Mouse (Mus musculus): ENCODE data around the gene Faap20.

Faap20 gene

DNA sequence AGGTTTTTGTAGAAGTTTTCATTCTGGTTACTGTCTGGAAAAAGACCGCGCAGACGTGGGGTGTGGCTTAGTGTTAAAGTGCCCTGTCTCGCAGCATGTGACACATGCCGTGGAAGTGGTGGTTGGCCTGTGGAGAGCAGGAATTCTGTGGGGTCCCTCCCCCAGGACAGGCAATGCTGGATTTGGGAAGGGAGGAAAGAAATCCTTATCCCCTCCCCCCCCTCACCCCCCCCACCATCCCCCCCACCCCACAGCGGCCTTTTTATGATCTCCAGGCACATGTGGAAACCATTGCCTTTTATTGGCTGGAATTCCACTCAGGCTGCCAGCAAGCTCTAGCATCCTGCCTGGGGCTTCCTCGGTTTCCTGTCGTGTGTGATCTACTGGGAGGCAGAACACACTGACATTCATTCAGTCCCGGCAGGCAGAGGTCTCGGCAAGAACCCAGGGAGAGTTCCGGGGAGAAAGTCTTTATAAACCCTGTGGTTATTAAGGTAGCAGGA lies 33.5 kb downstream of the Faap20 start:
- Histone ChIP-seq H3K27me3 (ENCODE audit: control insufficient read depth, insufficient read depth, low read length, poor library complexity, severe bottlenecking) (no peaks in the 10 kb centered on the region), H3K36me3 (ENCODE audit: control insufficient read depth, insufficient read depth, low read length, poor library complexity, severe bottlenecking) (no peaks in the 10 kb centered on the region)
- DNase-seq (ENCODE audit: low read depth, low spot score): no peak

DNA sequence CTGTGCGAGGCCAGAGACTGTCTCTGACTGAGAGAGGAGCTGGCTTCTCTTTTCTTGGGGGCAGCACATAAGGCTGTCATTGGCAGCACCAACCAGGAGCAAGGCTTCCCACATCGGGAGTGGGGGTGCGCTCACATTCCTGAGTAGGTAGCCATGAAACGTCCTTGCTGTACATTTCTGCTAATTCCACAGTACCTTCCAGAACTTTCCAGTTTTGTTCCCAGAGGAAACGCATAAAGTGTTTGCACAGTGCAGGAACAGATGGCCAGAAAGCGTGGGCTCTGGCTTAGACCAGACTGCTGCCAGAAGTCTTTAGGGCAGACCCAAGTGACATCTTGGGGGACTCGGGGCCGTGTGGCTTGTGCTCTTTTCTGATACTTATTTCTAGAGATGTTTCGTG lies 34.0 kb downstream of the Faap20 start:
- DNase-seq (ENCODE audit: low read depth, low spot score): no peak
- no peaks in the 10 kb centered on the region for H3K27me3 ChIP-seq (ENCODE audit: control insufficient read depth, insufficient read depth, low read length, poor library complexity, severe bottlenecking)
- H3K36me3 ChIP-seq (ENCODE audit: control insufficient read depth, insufficient read depth, low read length, poor library complexity, severe bottlenecking): no peaks in the 10 kb centered on the region

DNA sequence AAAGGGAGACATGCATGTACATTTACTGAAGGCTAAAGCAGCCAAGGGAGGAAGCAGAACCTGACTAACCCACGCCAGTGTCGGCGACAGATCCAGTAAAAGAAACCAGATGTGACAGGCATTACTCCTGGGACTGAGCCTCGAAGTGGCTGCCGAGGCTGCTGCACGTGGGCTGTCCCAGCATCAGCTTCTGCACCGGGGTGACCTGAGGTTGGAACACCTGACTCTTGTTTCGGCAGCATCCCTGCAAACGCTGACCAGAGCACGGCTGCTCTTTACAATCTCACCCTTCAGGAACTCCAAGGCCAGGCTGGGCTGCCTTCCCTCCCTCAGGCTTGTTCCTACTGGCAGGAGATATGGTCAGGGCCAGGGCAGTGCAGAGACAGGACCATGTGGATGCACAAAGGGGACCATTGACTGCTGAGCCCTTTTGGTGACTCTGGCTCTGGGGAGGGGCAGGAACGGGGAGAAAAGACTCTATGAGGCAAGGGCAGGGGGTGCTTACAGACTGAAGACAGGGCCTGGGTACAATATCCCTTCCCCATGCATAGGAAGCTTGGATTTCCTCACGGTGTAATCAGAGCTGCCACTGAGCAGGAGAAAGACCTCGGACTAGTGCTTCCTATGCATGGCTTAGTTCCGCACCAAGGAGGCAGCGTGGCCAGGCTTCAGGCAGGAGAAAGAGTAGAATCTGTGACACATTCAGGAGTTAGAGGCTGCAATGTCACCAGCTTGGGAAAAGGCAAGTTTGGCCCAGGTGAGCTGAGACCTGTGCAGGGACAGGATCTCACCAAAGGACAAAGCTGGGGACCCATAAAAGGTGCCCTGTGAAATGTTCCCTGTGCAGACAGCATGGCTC lies 35.1 kb downstream of the Faap20 start:
- DNase-seq (ENCODE audit: low read depth, low spot score): no peak
- Histone ChIP-seq H3K27me3 (ENCODE audit: control insufficient read depth, insufficient read depth, low read length, poor library complexity, severe bottlenecking) (no peaks in the 10 kb centered on the region), H3K36me3 (ENCODE audit: control insufficient read depth, insufficient read depth, low read length, poor library complexity, severe bottlenecking) (no peaks in the 10 kb centered on the region)

DNA sequence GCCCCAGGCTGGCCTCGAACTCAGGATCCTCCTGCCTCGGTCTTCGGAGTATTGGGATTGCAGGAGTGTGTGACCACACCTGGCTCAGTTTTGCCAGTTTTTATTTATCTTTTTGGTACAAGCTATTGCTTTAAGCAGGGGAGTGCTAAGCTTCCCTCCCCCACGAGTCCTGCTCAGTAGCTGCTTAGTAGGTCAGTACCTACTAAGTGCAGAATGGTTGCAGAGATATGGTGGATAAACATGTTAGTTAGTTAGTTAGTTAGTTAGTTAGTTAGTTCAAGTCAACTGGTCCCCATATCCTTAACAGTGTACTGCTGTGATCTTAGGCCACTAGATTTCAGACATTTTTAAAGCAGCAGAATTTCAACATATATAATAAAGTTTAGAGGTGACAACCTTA lies 36.5 kb downstream of the Faap20 start:
- H3K27me3 ChIP-seq (ENCODE audit: control insufficient read depth, insufficient read depth, low read length, poor library complexity, severe bottlenecking): no peaks in the 10 kb centered on the region
- no peak for DNase-seq (ENCODE audit: low read depth, low spot score)
- no peaks in the 10 kb centered on the region for H3K36me3 ChIP-seq (ENCODE audit: control insufficient read depth, insufficient read depth, low read length, poor library complexity, severe bottlenecking)

DNA sequence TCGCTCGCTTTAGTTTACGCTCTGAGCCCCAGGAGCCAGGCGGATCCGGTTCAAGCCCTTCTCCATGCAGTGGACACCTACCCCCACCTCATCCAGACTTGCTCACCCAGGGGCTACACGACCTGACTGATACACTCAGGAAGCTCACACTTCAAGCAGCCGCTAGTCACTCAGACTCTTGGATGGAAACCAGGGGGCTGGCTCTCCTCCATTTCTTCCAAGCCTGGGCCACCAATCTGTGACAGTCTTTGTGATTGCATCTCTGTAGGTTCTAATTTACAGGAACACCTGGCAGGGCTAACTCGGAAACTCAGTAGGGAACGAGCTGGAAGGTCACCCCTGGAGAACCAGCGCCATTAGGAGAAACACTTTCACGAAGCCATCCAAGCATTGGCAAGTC lies 38.1 kb downstream of the Faap20 start:
- Histone ChIP-seq H3K27me3 (ENCODE audit: control insufficient read depth, insufficient read depth, low read length, poor library complexity, severe bottlenecking) (no peaks in the 10 kb centered on the region), H3K36me3 (ENCODE audit: control insufficient read depth, insufficient read depth, low read length, poor library complexity, severe bottlenecking) (no peaks in the 10 kb centered on the region)
- no peak for DNase-seq (ENCODE audit: low read depth, low spot score)

DNA sequence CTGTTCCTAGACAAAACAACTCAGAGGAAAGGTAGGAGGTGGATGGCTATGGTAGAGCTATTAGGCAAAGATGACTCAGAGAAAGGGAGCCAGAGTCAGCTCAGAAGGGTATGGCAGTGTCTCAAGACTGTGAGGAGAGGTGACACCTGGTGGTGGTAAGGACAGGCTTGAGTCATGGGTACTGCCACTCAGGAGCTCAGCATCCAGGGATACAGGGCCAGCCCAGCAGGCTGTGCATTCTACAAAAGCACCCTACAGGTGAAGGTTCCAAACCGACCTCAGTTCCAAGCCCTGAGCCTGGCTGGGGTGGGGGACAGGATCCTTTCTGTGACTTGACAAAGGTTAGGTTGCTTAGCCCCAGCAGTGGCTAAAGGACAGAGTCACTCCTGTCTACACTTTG lies 39.0 kb downstream of the Faap20 start:
- Histone ChIP-seq H3K27me3 (ENCODE audit: control insufficient read depth, insufficient read depth, low read length, poor library complexity, severe bottlenecking) (no peaks in the 10 kb centered on the region), H3K36me3 (ENCODE audit: control insufficient read depth, insufficient read depth, low read length, poor library complexity, severe bottlenecking) (no peaks in the 10 kb centered on the region)
- peak; percentile 26 for DNase-seq (ENCODE audit: low read depth, low spot score)

DNA sequence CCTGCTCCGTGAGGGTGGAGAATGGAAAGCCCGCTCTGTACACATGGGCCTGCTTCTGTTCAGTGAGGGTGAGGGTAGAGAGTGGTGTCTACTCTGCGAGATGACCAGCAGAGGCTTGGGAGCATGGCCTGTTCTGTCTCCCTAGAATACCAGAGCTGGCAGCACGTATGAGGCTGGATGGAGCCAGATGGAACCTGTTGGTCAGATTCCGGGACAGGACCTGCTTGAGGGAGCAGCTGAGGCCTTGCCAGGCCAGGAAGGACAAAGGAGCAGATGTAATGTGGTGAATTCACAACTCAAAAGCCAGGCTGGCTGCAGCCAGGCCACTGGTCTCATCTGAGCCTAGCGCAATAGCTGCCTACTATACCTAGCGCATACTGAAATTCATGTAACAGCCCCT lies 40.4 kb downstream of the Faap20 start:
- H3K27me3 ChIP-seq (ENCODE audit: control insufficient read depth, insufficient read depth, low read length, poor library complexity, severe bottlenecking): no peaks in the 10 kb centered on the region
- H3K36me3 ChIP-seq (ENCODE audit: control insufficient read depth, insufficient read depth, low read length, poor library complexity, severe bottlenecking): no peaks in the 10 kb centered on the region
- DNase-seq (ENCODE audit: low read depth, low spot score): no peak

DNA sequence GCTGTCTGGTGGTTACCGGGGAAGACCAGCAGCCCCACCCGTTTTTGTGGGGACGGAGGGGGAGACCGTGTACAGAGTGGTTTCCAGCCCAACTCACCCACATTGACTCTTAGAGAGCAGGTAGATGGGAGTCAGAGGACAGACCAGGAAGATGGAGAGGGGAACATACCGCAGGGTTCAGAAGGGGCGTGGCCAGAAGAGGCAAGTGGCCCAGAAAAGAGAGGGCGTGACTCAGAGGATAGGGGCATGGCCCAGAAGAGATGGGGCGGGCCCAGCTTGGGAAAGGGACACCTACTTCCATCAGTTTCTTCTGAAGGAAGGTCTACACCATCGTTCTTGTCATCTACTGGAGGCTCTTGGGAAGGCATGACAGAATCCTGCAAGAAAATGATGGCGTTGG lies 43.3 kb downstream of the Faap20 start:
- no peak for DNase-seq (ENCODE audit: low read depth, low spot score)
- H3K36me3 ChIP-seq (ENCODE audit: control insufficient read depth, insufficient read depth, low read length, poor library complexity, severe bottlenecking): no peaks in the 10 kb centered on the region
- no peaks in the 10 kb centered on the region for H3K27me3 ChIP-seq (ENCODE audit: control insufficient read depth, insufficient read depth, low read length, poor library complexity, severe bottlenecking)

DNA sequence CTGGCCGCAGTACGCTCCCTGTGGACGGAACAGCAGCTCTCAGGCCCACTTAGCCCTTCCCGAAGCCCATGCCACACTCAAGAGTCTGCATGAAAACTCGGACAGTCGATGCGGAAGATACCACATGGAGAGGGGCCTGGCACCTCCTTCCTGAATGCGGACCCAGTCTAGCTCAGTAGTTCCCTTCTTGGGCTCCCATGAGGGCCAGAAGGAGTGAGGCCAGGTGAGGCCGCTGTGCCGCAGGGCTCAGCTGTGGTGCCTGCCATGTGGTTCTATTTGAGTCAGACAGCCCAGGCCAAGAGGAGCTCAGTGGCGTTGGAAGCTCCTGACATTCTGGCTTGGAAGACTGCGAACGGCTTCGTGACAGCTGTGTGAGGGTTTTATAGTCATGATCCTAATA lies 44.8 kb downstream of the Faap20 start:
- Histone ChIP-seq H3K27me3 (ENCODE audit: control insufficient read depth, insufficient read depth, low read length, poor library complexity, severe bottlenecking) (no peaks in the 10 kb centered on the region), H3K36me3 (ENCODE audit: control insufficient read depth, insufficient read depth, low read length, poor library complexity, severe bottlenecking) (no peaks in the 10 kb centered on the region)
- no peak for DNase-seq (ENCODE audit: low read depth, low spot score)

DNA sequence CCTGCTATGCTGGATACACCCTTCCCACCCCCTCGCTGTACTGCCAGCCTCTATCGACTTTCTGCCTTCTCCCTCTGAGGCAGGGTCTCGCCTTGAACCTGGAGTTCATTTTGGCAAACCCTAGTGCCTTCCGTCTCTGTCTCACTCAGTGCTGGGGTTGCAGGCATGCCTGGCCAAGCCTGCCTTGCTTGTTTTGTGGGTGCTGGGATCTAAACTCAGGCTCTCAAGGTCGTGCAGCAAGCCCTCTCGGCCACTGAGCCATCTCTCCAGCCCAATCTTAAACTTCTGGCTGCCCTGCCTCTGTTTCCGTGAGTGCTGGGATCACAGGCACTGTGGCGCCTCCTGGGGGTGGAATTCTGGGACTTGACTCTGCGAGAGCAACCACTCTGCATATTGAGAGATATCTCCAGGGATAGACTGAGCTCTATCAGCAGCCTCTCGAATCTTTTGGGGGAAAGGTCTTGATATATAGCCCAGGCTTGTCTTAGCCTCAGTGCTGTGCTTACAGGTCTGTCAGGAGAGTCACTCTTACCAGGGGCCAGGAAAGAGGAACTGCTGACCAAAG lies 45.5 kb downstream of the Faap20 start:
- H3K36me3 ChIP-seq (ENCODE audit: control insufficient read depth, insufficient read depth, low read length, poor library complexity, severe bottlenecking): no peaks in the 10 kb centered on the region
- H3K27me3 ChIP-seq (ENCODE audit: control insufficient read depth, insufficient read depth, low read length, poor library complexity, severe bottlenecking): no peaks in the 10 kb centered on the region
- DNase-seq (ENCODE audit: low read depth, low spot score): no peak

DNA sequence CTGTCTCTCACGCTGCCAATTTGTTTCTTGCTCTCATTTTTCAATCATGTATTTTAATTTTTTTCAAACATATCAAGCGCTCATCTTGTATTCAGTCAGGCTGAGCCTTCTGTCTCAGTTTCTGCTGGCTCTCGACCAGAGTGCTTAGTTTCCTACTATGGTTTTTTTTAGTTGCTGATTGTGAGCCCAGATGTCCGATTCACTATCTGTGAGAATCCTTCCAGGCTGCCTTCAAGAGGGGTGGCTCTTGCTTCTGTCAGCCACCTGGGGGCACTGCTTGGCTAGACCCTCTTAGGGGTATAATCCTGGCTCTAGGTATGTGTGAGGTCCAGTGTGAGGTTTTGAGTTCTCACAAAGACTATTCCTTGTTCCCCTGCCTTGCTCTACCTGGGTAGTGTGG lies 46.4 kb downstream of the Faap20 start:
- Histone ChIP-seq H3K27me3 (ENCODE audit: control insufficient read depth, insufficient read depth, low read length, poor library complexity, severe bottlenecking) (no peaks in the 10 kb centered on the region), H3K36me3 (ENCODE audit: control insufficient read depth, insufficient read depth, low read length, poor library complexity, severe bottlenecking) (no peaks in the 10 kb centered on the region)
- DNase-seq (ENCODE audit: low read depth, low spot score): no peak

DNA sequence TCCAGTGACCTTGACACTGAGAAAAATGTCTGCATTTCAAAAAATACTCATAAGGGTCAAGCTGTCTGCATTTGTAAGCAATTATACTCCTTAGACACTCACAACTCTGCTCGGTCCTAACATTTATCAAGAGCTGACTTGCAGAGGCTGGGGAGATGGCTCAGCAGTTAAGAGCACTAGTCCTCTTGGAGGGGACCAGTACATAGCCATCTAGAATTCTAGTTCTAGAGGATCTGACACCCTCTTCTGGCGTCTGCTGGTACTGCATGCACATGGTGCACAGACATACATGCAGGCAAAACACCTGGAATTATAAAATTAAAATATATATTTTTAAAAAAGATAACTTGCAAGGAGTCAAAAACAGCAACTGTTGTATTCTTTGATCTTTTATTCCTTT lies 47.5 kb downstream of the Faap20 start:
- DNase-seq (ENCODE audit: low read depth, low spot score): peak; percentile 29
- H3K36me3 ChIP-seq (ENCODE audit: control insufficient read depth, insufficient read depth, low read length, poor library complexity, severe bottlenecking): no peaks in the 10 kb centered on the region

DNA sequence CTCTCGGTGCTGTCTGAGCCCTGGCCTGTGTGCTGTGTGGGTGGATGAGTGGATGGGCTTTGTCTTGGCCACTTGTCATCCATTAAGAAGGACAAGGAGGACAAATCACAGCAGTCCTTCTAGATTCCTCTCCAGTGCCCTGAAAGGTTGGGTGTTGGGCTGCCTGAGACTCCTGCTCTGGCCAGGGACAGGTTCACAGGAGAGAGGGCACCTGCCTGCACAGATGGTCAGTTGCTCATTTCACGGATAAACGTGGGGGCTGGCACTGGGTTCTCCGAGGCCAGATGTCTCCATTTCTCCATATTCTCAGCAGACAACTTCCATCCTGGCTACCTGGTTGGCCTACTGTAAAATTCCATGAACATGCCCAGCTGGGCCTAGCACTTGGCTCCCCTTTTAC lies 49.2 kb downstream of the Faap20 start:
- no peak for DNase-seq (ENCODE audit: low read depth, low spot score)
- H3K27me3 ChIP-seq (ENCODE audit: control insufficient read depth, insufficient read depth, low read length, poor library complexity, severe bottlenecking): no peaks in the 10 kb centered on the region
- H3K36me3 ChIP-seq (ENCODE audit: control insufficient read depth, insufficient read depth, low read length, poor library complexity, severe bottlenecking): no peaks in the 10 kb centered on the region

More for the DNA sequence above, 47.5 kb downstream of the Faap20 start:
- no peaks in the 10 kb centered on the region for H3K27me3 ChIP-seq (ENCODE audit: control insufficient read depth, insufficient read depth, low read length, poor library complexity, severe bottlenecking)

DNA sequence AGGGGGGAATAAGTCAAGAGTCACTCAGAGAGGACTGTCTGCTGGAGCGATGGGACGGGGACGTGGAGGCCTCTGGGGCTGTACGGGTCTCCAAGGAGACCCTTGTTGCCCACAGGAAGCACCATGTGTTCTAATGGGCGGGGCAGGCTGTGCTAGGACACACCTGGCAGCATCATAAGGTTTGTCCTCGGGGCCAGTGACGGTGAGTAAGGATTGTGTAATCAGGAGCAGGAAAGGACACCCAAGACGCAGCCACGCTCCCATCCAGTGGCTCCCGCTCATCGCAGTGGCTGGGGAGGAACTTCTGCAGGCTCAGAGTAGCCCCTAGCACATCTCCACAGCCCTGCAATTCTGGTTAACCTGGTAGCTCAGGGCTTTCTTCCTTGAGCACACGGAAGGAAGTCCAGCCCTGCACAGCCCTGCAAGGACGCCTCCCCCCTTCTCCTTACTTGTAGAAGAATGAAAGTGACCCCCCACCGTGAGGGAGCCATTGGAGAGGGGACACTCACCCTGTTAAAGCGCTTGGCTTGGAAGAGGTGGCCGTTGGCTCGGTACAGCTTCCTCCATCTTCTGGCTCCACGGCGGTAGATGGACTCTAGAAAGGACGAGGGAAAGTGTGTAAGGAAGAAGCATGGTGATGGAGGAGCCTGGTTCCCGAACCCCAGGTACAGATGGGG lies 51.0 kb downstream of the Faap20 start:
- DNase-seq (ENCODE audit: low read depth, low spot score): no peak
- H3K27me3 ChIP-seq (ENCODE audit: control insufficient read depth, insufficient read depth, low read length, poor library complexity, severe bottlenecking): no peaks in the 10 kb centered on the region
- H3K36me3 ChIP-seq (ENCODE audit: control insufficient read depth, insufficient read depth, low read length, poor library complexity, severe bottlenecking): no peaks in the 10 kb centered on the region

DNA sequence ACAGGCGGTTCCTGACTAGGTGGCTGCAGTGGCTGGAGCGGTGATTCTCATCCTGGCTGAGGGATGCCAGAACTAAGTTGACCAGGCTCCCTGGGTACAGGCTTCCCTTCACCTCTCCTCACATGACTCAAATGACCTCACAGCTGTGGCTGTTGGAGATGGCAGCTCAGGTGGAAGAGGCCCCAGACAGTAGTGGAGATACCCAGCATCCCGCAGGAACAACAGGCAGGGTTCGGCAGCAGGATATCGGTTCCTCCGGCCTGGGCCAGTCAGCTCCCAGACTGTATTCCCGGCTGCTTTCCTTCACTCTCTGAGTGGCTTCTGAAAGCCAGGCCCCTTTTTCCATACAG lies 51.5 kb downstream of the Faap20 start:
- no peaks in the 10 kb centered on the region for H3K36me3 ChIP-seq (ENCODE audit: control insufficient read depth, insufficient read depth, low read length, poor library complexity, severe bottlenecking)
- no peak for DNase-seq (ENCODE audit: low read depth, low spot score)
- H3K27me3 ChIP-seq (ENCODE audit: control insufficient read depth, insufficient read depth, low read length, poor library complexity, severe bottlenecking): no peaks in the 10 kb centered on the region
